Mouse (Mus musculus): ENCODE data around the gene Gbp2b. TPM values are rescaled to one million over a fixed set of nuclear protein-coding genes. Genes with fewer than 3 reads are reported as not detected.
"Not testable (repeated sequence)": the region's sequence is repeated elsewhere in the genome, so short reads cannot be mapped to it uniquely, and the experiment has no call there.

The Gbp2b gene
- polyA plus RNA-seq, 1 experiment from 2014 or later = 0.06 TPM

DNA sequence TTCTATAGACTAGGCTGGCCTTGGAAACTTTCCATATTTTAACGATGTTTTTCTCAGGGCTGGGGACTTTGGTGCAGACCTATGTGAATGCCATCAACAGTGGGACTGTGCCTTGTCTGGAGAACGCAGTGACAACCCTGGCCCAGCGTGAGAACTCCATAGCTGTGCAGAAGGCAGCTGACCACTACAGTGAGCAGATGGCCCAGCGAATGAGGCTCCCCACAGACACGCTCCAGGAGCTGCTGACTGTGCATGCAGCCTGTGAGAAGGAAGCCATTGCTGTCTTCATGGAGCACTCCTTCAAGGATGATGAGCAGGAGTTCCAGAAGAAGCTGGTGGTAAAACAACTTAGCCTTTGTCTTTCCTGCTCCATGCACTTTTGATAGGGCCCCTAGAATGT lies 27.2 kb upstream of the Gbp2b start:
- H3K9ac ChIP-seq (ENCODE audit: low read length); H3K9me3 ChIP-seq (ENCODE audit: control insufficient read depth, low read length); H3K4me1 ChIP-seq (replicated peaks; ENCODE audit: control insufficient read depth, insufficient read depth, low read length); H3K36me3 ChIP-seq (ENCODE audit: control insufficient read depth, insufficient read depth, low read length); H3K4me2 ChIP-seq (ENCODE audit: low read depth, low read length); H3K27me3 ChIP-seq (ENCODE audit: control insufficient read depth, insufficient read depth, low read depth, low read length); H3K27ac ChIP-seq (ENCODE audit: low read length); ATAC-seq (ENCODE audit: low read depth); H3K4me3 ChIP-seq (ENCODE audit: low read length): not testable (repeated sequence)
- 82% methylated on average over 5 of the region's 5 CpGs for WGBS

DNA sequence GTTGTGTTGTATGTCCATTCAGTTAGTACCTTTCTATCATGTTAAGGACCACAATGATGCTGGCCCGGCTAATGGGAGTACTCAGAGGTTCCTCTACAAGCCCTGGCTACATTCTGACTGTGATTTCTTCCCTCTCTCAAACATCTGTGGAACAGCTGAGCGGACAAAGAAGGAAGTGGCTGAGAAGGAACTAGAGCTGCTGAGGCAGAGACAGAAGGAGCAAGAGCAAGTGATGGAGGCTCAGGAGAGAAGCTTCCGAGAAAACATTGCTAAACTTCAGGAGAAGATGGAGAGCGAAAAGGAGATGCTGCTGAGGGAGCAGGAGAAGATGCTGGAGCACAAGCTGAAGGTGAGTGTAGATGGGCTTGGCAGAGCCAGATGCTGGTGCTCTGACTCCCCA lies 23.9 kb upstream of the Gbp2b start:
- Histone ChIP-seq H3K4me3 (ENCODE audit: low read length) (no peak overlapping the region), H3K27me3 (ENCODE audit: control insufficient read depth, insufficient read depth, low read depth, low read length) (no peaks in the 10 kb centered on the region), H3K9ac (ENCODE audit: low read length) (no peak overlapping the region), H3K9me3 (ENCODE audit: control insufficient read depth, low read length) (no peaks in the 10 kb centered on the region), H3K36me3 (ENCODE audit: control insufficient read depth, insufficient read depth, low read length) (no peaks in the 10 kb centered on the region), H3K27ac (ENCODE audit: low read length) (no peak overlapping the region), H3K4me1 (replicated peaks; ENCODE audit: control insufficient read depth, insufficient read depth, low read length) (no peaks in the 10 kb centered on the region), H3K4me2 (ENCODE audit: low read depth, low read length) (no peak overlapping the region)
- no peak for ATAC-seq (ENCODE audit: low read depth)
- WGBS = 93% methylated on average over 4 of the region's 4 CpGs

DNA sequence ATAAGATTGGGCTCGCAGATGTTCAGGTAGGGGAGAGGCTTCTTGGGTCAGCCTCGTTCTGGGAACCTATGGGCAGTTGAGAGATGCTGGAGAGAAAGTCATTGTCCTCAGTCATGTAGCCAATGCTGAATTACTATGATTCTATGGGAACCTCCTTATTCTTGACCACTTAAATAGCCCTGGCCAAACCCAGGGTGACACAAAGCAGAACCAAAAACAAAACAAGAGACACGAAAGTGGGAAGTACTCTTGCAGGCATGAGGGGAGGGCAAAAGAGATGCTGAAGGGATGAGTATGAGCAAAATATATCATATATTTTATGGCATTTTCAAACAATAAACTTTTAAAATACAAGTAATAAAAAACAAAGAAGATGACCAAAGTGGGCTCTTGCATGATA lies 17.5 kb upstream of the Gbp2b start:
- no peak overlapping the region for H3K9ac ChIP-seq (ENCODE audit: low read length)
- no peaks in the 10 kb centered on the region for H3K36me3 ChIP-seq (ENCODE audit: control insufficient read depth, insufficient read depth, low read length)
- no peak for ATAC-seq (ENCODE audit: low read depth)
- H3K4me2 ChIP-seq (ENCODE audit: low read depth, low read length) = no peak overlapping the region
- H3K9me3 ChIP-seq (ENCODE audit: control insufficient read depth, low read length) = no peaks in the 10 kb centered on the region
- H3K27me3 ChIP-seq (ENCODE audit: control insufficient read depth, insufficient read depth, low read depth, low read length) = no peaks in the 10 kb centered on the region
- WGBS = 72% methylated on average over 3 of the region's 3 CpGs
- H3K27ac ChIP-seq (ENCODE audit: low read length) = no peak overlapping the region
- H3K4me1 ChIP-seq (replicated peaks; ENCODE audit: control insufficient read depth, insufficient read depth, low read length) = no peaks in the 10 kb centered on the region
- H3K4me3 ChIP-seq (ENCODE audit: low read length) = no peak overlapping the region

- Histone ChIP-seq H3K27me3 (ENCODE audit: control insufficient read depth, insufficient read depth, low read depth, low read length) (no peaks in the 10 kb centered on the region), H3K27ac (ENCODE audit: low read length) (no peak overlapping the region), H3K4me1 (replicated peaks; ENCODE audit: control insufficient read depth, insufficient read depth, low read length) (no peaks in the 10 kb centered on the region), H3K4me3 (ENCODE audit: low read length) (no peak overlapping the region), H3K9ac (ENCODE audit: low read length) (no peak overlapping the region), H3K9me3 (ENCODE audit: control insufficient read depth, low read length) (no peaks in the 10 kb centered on the region), H3K36me3 (ENCODE audit: control insufficient read depth, insufficient read depth, low read length) (no peaks in the 10 kb centered on the region), H3K4me2 (ENCODE audit: low read depth, low read length) (no peak overlapping the region)
- no peak for ATAC-seq (ENCODE audit: low read depth)
- 75% methylated on average over 4 of the region's 4 CpGs for WGBS
Observed at GRCm38 (mm10) chr3:142578342-142578741, 16.3 kb upstream of the Gbp2b start.

DNA sequence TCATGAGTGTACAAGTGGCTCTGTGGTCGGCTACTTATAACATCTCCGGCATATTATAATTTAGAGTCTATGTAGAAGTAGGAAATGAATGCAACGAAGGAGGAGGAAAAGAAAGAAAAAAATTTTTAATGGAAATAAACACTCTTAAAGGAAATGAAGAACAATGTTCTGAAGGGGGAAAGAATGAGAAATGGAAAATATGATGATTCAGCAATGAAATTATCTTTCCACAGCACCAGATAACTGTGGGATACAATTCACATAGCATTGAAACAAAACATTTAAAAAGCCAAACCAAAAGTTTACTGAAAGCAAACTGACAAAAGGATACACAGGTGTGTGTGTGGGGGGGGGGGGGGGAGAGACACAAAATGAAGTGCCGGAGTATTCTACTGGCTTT lies 11.6 kb upstream of the Gbp2b start:
- Histone ChIP-seq H3K4me2 (ENCODE audit: low read depth, low read length) (no peak overlapping the region), H3K36me3 (ENCODE audit: control insufficient read depth, insufficient read depth, low read length) (no peaks in the 10 kb centered on the region), H3K27ac (ENCODE audit: low read length) (no peak overlapping the region), H3K4me1 (replicated peaks; ENCODE audit: control insufficient read depth, insufficient read depth, low read length) (no peaks in the 10 kb centered on the region), H3K9ac (ENCODE audit: low read length) (no peak overlapping the region), H3K4me3 (ENCODE audit: low read length) (no peak overlapping the region), H3K27me3 (ENCODE audit: control insufficient read depth, insufficient read depth, low read depth, low read length) (no peaks in the 10 kb centered on the region), H3K9me3 (ENCODE audit: control insufficient read depth, low read length) (no peaks in the 10 kb centered on the region)
- no peak for ATAC-seq (ENCODE audit: low read depth)
- WGBS = 77% methylated on average over 4 of the region's 4 CpGs

DNA sequence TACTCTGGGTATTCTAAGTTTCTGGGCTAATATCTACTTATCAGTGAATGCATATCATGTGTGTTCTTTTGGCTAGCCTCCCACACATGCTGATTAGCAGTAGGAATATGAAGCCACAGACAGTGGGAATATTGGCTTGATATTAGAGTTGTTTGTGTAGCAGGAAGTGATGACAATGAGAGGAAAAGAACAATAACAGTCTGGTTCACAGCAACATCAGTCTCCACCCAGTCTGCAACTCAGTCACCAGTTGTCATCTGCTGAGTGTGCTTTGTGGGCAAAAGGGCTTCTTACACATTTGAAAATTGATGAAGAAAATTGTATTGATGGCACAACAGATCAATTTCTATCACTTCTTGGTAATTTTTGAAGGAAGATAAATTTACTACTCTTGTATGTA lies 7.3 kb upstream of the Gbp2b start:
- ATAC-seq (ENCODE audit: low read depth) = peak; percentile 38; the same call in 1 of the 2 replicates
- no peak overlapping the region for H3K4me2 ChIP-seq (ENCODE audit: low read depth, low read length)

DNA sequence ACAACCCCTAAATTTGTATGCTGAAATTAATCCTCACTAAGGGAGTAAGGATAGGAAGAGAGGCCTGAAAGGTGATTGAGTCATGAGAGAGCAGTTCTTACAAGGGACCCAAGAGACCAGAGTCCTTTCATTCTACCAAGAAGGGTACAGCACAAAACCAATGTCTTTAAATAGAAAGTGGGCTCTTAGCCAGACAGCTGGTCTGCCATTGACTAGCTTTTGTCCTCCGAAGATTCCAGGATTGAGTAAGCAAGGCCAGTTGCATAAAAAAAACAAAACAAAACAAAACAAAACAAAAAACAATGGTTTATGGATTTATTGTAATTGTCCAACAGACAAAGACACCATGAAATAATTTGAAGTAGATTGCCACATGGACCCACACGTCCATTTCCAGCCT lies 5.8 kb upstream of the Gbp2b start:
- no peaks in the 10 kb centered on the region for H3K27me3 ChIP-seq (ENCODE audit: control insufficient read depth, insufficient read depth, low read depth, low read length)
- ATAC-seq (ENCODE audit: low read depth) = no peak
- no peaks in the 10 kb centered on the region for H3K4me1 ChIP-seq (replicated peaks; ENCODE audit: control insufficient read depth, insufficient read depth, low read length)
- no peaks in the 10 kb centered on the region for H3K9me3 ChIP-seq (ENCODE audit: control insufficient read depth, low read length)
- H3K4me3 ChIP-seq (ENCODE audit: low read length) = no peak overlapping the region
- no peak overlapping the region for H3K9ac ChIP-seq (ENCODE audit: low read length)
- H3K4me2 ChIP-seq (ENCODE audit: low read depth, low read length) = no peak overlapping the region
- H3K27ac ChIP-seq (ENCODE audit: low read length) = no peak overlapping the region
- WGBS = 55% methylated on average over 2 of the region's 2 CpGs
- H3K36me3 ChIP-seq (ENCODE audit: control insufficient read depth, insufficient read depth, low read length) = no peaks in the 10 kb centered on the region

More for the DNA sequence above, 7.3 kb upstream of the Gbp2b start:
- no peaks in the 10 kb centered on the region for H3K9me3 ChIP-seq (ENCODE audit: control insufficient read depth, low read length)
- H3K9ac ChIP-seq (ENCODE audit: low read length) = no peak overlapping the region
- no peaks in the 10 kb centered on the region for H3K36me3 ChIP-seq (ENCODE audit: control insufficient read depth, insufficient read depth, low read length)
- no peaks in the 10 kb centered on the region for H3K27me3 ChIP-seq (ENCODE audit: control insufficient read depth, insufficient read depth, low read depth, low read length)
- no peak overlapping the region for H3K4me3 ChIP-seq (ENCODE audit: low read length)
- no peaks in the 10 kb centered on the region for H3K4me1 ChIP-seq (replicated peaks; ENCODE audit: control insufficient read depth, insufficient read depth, low read length)
- no peak overlapping the region for H3K27ac ChIP-seq (ENCODE audit: low read length)

DNA sequence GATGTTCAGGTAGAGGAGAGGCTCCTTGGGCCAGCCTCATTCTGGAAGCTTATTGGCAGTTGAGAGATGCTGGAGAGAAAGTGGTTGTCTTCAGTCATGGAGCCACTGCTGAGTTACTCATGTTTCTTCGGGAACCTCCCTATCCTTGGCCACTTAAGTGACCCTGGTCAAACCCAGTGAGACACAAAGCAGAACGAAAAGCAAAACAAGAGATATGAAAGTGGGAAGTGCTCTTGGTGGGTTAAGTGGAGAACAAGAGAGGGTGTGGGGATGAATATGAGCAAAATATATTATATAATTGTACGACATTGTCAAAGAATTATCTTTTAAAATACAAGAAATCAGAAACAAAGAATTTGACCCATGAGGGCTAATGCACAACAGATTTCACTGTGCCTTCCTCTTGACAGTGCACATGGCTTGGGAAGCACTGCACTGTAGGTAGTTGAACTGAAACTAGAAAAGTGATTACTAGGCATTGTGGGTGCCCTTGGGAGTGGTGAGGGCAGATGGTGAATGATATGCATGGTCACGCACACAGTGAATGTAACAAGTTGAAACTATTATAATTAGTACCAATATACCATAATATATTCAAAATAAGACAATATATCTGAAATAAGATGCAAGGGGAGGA lies 4.1 kb upstream of the Gbp2b start:
- Histone ChIP-seq H3K4me2 (ENCODE audit: low read depth, low read length) (no peak overlapping the region), H3K27ac (ENCODE audit: low read length) (no peak overlapping the region), H3K27me3 (ENCODE audit: control insufficient read depth, insufficient read depth, low read depth, low read length) (no peaks in the 10 kb centered on the region), H3K36me3 (ENCODE audit: control insufficient read depth, insufficient read depth, low read length) (no peaks in the 10 kb centered on the region), H3K9me3 (ENCODE audit: control insufficient read depth, low read length) (no peaks in the 10 kb centered on the region), H3K9ac (ENCODE audit: low read length) (no peak overlapping the region), H3K4me1 (replicated peaks; ENCODE audit: control insufficient read depth, insufficient read depth, low read length) (no peaks in the 10 kb centered on the region), H3K4me3 (ENCODE audit: low read length) (no peak overlapping the region)
- no peak for ATAC-seq (ENCODE audit: low read depth)
- WGBS = 80% methylated on average over 4 of the region's 4 CpGs

- 64% methylated on average over 3 of the region's 3 CpGs for WGBS
- Histone ChIP-seq H3K27ac (ENCODE audit: low read length) (no peak overlapping the region), H3K4me2 (ENCODE audit: low read depth, low read length) (no peak overlapping the region), H3K36me3 (ENCODE audit: control insufficient read depth, insufficient read depth, low read length) (no peaks in the 10 kb centered on the region), H3K9ac (ENCODE audit: low read length) (no peak overlapping the region), H3K27me3 (ENCODE audit: control insufficient read depth, insufficient read depth, low read depth, low read length) (no peaks in the 10 kb centered on the region), H3K4me1 (replicated peaks; ENCODE audit: control insufficient read depth, insufficient read depth, low read length) (no peaks in the 10 kb centered on the region), H3K4me3 (ENCODE audit: low read length) (no peak overlapping the region), H3K9me3 (ENCODE audit: control insufficient read depth, low read length) (no peaks in the 10 kb centered on the region)
- no peak for ATAC-seq (ENCODE audit: low read depth)
Observed at GRCm38 (mm10) chr3:142597923-142598322, 3.3 kb downstream of the Gbp2b start.

DNA sequence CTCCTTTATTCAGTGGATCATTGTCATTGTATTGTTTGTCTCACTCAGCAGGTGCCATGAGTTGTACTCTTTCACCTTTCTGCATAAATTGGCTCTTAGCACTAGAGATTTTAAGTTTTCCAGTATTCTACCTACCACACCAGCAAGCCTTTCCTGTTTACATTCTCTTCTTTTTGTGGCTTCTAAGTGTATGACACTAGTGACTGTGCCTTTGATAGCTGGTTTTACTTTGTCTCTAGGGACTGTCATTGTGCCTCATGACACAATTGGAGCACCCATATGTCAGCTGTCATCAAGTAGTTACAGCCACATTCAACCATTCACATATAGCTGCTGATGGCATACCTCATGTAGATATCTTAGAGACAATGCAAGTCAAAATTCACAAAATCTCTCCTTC lies 7.0 kb downstream of the Gbp2b start:
- H3K4me2 ChIP-seq (ENCODE audit: low read depth, low read length) = no peak overlapping the region
- no peak overlapping the region for H3K9ac ChIP-seq (ENCODE audit: low read length)
- no peaks in the 10 kb centered on the region for H3K27me3 ChIP-seq (ENCODE audit: control insufficient read depth, insufficient read depth, low read depth, low read length)
- H3K4me1 ChIP-seq (replicated peaks; ENCODE audit: control insufficient read depth, insufficient read depth, low read length) = no peaks in the 10 kb centered on the region
- H3K4me3 ChIP-seq (ENCODE audit: low read length) = no peak overlapping the region
- no peak overlapping the region for H3K27ac ChIP-seq (ENCODE audit: low read length)
- H3K9me3 ChIP-seq (ENCODE audit: control insufficient read depth, low read length) = no peaks in the 10 kb centered on the region
- no peak for ATAC-seq (ENCODE audit: low read depth)
- H3K36me3 ChIP-seq (ENCODE audit: control insufficient read depth, insufficient read depth, low read length) = no peaks in the 10 kb centered on the region

All from lung, embryonic 16.5 days (tissue).